Mouse (Mus musculus): ENCODE results near the gene Nt5dc1. TPM values are rescaled to one million over a fixed set of nuclear protein-coding genes. Genes with fewer than 3 reads are reported as not detected.

The Nt5dc1 gene
- polyA plus RNA-seq, 2 experiments from 2014 or later, result 84.3 to 98.3 TPM

Other genes with a start within 250 kb of the Nt5dc1 start
- 1 to 10 TPM; 1.3 to 2.0 TPM for gene Dse, start 210.8 kb downstream of the Nt5dc1 start, polyA plus RNA-seq (2017; shearing (Covaris generic))
- gene Tspyl1, start 136.4 kb downstream of the Nt5dc1 start, polyA plus RNA-seq (2017; shearing (Covaris generic)), result 10 to 100 TPM; 30.1 to 35.5 TPM
- gene Tspyl4, start 121.1 kb downstream of the Nt5dc1 start, polyA plus RNA-seq (2017; shearing (Covaris generic)), result 10 to 100 TPM in 1 of 2 experiments, 1 to 10 TPM in 1; 8.0 to 16.8 TPM
- under 1 TPM; 0.68 to 0.83 TPM for gene Col10a1, start 28.6 kb downstream of the Nt5dc1 start, polyA plus RNA-seq (2017; shearing (Covaris generic))
- gene Frk, start 64.8 kb upstream of the Nt5dc1 start, polyA plus RNA-seq (2017; shearing (Covaris generic)), result not detected

Measured in CD4-positive, CD25-positive, alpha-beta regulatory T cell, adult 4 months (primary cell).